Mouse (Mus musculus) layer of hippocampus, adult 9-11 months (tissue): ENCODE measurements at regions not wholly inside any gene's neighbourhood (a gene's known extent, or its start where the extent isn't known, plus 50 kb on each side); places are given as distances from the start of the nearest gene placed in this dataset.

ENCODE experiments used
- DNase-seq: peaks from one replicate; pipeline ENCODE4 v3.0.0; 2022

DNA sequence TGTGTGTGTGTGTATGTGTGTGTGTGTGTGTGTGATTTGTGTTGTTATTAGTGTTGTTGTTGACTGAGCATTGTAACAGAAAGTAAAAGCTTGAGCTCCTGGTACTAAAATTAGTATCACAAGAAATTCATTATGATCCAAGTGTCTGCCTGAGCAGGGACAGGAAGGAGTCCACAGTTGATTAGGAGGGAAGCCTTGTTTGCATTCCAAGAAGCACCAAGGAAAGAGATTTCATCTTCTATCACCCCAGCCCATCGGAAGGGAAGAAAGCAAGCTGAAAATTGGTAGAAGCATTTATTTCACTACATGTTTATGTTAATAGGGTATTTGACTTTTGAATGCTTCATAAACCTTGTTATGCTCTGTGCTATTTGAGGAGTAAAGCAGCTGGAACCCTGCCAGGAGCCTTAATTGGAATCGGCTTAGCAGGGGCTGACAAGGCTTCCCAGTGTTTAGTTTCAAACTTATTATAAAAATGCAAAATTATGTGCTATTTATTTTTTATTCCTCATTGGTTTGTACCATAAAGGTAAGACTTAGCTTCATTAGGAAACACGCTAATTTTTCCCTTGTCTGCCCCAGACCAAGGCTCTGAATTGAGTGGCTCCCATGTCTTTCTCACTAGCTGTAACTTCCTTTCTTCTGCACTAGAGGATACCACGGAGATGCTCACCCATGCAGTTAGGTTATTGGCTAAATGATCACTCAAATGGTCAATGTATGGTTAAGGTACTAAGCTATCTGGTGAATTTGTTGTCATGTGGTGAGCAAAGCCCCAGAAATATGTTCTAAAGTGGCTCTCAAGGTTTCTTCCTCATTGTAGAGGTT, 318.6 kb downstream of the Serpinb8 start:
- no peak for DNase-seq

DNA sequence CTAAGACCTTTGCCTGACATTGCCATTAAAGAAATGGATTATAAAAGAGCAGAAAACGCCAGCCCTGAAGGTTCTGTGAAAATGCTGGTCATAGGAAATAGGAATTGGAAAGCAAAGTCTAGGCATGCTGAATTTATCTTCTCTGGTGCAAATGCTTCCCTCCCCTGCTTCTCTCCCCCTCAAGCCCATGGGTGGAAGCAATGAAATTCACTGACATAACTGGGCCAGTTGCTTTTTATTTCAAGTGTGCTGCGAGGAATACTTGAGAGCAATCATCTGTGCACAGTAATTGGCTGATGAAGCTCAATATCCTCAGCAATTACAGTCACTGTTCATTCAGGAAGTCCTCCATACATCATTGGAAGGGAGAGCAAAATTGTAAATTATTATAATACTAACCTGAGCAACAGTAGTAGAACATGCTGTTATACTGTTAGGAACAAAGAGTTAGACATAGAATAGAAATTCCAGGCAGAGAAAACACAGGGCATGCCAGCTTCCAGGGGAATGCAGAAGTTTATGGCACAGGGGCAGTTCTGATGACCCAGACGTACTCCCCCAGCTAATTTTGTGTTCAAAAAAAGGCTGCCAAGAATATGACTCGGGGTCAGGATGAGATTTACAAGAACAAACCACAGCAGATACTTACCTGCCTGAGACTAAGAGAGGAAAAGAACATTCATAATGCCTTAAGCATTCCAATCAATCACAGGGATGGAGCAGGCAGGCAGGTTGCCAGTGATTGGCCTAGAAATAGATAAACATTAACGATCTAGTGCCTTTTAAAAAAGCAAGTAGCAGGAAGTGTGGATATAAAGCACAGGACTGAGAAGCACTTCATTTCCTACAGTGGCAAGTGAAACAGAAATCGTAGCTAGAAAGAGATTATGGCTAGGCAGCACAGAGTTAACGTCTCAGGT, 325.1 kb downstream of the Serpinb8 start:
- DNase-seq: no peak

DNA sequence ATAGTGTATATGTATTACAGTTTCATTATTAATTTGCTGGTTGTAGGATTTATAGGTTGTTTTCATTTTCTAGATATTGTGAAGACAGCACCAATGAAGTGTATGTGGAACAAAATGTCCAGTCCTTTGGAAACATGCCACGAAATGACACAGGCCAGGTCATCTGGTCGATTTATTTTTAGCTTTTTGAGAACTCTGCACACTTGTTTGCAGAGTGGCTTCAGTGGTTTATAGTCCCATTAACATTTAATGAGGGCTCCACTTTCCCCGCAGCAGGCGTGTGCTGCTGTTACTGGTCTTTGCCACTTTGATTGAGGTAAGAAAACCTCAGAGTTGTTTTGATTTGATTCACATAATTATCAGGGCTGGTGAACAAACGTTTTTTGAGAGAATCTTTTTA, 327.2 kb downstream of the Serpinb8 start:
- no peak for DNase-seq

GRCm38 (mm10) chr1:107941601-107942270, 351.9 kb downstream of the Serpinb8 start:
- no peak for DNase-seq

GRCm38 (mm10) chr1:107946204-107946939, 356.6 kb downstream of the Serpinb8 start:
- DNase-seq: no peak

- DNase-seq: no peak
Measured at GRCm38 (mm10) chr1:107950396-107950795, 360.6 kb downstream of the Serpinb8 start.

GRCm38 (mm10) chr1:107961009-107961408, 371.2 kb downstream of the Serpinb8 start:
- no peak for DNase-seq

DNA sequence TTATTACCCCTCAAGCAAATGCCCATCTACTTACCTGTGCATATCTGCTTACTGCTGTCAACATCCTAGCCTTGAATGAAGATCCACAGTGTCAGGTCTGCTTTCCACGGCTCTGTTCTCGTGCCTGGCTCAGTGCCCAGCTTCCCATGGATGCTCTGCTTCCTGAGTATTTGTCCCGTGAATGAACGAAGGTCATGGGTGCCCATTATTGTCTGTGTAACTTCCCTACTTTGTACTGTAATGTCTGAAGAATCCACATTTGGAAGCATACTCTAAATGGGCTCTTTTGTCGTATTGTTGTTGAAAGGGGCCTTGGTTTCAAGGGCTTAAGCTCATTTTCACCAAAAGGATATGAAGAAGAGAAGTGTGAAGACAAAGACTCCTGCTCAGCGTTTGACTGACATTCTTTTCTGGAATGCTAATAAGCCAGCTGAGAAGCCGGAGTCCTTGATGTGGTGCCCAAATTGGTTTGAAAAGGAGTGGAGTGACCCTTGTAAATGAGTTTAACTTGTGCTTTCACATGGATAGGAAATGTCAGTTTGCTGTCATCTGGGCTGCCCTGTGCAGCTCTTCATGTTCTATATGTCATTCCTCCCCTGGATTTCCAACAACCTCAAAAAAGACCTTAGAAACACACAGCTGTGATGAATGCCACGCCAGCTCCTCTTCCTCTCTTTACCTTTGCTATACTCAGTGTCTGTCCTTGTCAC, 386.0 kb downstream of the Serpinb8 start:
- no peak for DNase-seq

DNA sequence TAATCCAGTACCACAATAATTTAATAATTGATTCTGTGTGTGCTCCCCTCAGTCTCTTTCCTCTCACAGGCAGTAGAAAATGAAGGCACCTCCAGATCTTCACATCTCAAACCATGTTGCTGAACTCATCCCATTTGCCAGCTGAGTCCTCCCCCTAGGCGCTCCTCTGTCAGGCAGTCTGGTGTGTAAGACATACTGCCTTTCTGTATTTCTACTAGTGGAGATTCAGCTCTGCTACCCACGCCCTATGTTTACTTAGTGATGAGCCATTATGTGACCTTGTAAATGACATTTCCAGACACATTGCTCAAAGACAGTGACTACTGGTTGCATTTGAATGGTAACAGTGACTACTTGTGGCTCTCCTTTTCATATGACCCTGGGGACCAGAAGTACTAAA, 387.9 kb downstream of the Serpinb8 start:
- no peak for DNase-seq

- DNase-seq: no peak
Measured at GRCm38 (mm10) chr1:107978411-107978810, 388.6 kb downstream of the Serpinb8 start.

DNA sequence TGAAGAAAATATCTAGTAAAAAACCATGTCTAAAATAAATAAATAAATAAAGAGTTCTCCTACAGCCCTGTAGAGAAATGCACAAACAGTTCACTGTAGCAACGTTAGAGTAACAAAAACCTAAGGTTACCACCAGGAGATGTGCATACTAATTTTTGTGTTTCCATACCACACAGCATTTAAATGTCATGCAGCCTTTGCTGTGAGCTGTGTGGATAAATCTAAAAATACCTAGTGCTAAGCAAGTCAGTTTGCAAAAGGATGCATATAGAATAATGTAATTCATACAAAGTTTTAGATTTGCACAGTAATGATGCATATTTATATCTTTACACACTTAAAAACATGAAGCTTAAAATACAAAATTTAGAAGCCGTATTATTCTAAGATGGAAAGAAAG, 395.8 kb downstream of the Serpinb8 start:
- DNase-seq: no peak

GRCm38 (mm10) chr1:107988076-107988475, 398.3 kb downstream of the Serpinb8 start:
- DNase-seq: no peak

DNA sequence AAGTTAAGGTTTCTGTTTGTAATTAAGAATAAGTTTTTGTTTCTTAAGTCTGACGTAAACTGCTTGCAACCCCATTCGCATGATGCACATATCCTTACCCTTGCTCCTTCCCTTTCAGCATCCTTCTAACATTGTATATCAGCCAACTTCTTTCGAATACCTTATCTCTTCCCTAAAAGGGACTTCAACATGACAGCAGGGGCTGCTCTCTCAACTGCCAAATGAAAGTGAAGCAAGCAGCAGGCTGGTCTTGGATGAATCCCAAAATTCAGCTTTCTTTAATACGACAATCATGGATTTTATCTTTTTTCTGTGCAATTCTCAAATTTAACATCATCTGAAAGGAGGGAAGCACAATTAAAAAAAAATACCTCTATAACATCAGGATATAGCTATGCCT, 403.2 kb downstream of the Serpinb8 start:
- peak; percentile 11 for DNase-seq

- no peak for DNase-seq
Measured at GRCm38 (mm10) chr1:108023721-108024353, 434.0 kb downstream of the Serpinb8 start.

GRCm38 (mm10) chr1:108024705-108025104, 434.9 kb downstream of the Serpinb8 start:
- DNase-seq: no peak

DNA sequence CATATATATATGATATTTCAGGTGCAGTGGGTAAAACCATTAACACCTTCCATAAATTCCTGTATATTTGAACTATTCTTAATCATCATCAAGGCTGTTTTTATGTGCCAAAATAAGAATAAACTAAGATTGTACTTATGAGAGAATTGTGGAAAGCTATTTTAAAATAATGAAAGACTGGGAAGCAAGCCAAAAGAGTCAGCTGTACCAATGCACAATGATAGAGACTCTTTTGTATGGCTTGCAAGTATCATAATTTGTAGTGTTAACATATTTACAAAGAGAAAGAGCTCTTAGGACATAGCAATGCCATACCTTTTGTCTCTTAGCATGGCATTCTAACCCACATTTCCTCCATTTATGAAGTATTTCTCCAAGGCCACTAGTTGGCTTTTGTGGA, 436.7 kb downstream of the Serpinb8 start:
- DNase-seq: no peak

DNA sequence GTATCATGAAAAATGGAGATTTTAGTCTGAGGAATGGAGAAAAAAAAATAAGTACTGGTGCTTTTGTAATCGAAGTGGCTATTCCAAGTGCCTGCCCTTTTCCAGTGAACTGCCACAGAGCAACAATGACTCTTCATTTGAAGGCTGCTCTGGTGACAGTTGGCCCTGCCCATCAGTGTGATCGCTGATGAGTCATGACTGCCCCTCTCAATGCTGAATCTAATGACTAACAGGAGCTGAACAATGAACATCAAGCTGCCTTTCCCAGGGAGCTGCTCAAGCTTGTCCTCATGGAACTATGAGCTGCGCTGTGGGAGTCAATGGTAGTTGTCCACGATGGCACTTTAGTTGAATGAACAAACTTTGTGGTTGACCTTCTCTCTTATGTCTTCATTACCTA, 456.4 kb downstream of the Serpinb8 start:
- no peak for DNase-seq

GRCm38 (mm10) chr1:108046857-108047714, 457.3 kb downstream of the Serpinb8 start:
- no peak for DNase-seq

GRCm38 (mm10) chr1:108094622-108095021, 504.8 kb downstream of the Serpinb8 start:
- DNase-seq: no peak

DNA sequence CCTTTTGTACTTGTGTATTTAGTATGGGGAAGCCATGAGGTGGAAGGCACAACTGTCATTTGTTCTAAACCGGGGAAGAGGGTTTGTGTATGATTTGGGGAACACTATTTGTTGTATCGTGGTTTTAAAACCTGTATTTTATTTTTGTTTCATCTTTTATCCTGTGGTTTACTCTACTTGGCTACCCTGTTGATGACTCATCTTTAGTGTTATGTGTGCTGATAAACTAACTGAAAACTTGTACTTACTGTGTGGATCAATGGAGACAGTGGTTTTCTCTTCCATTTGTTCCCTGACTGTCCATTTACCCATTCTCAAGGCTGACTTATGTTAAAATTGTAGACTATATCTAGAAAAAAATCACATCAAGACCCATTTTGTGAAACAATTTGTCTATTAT, 512.8 kb downstream of the Serpinb8 start:
- DNase-seq: no peak
